Mouse (Mus musculus): ENCODE measurements around the gene Gabpb2.
"Not testable (repeated sequence)": the region's sequence is repeated elsewhere in the genome, so short reads cannot be mapped to it uniquely, and the experiment has no call there.

Gabpb2 gene

DNA sequence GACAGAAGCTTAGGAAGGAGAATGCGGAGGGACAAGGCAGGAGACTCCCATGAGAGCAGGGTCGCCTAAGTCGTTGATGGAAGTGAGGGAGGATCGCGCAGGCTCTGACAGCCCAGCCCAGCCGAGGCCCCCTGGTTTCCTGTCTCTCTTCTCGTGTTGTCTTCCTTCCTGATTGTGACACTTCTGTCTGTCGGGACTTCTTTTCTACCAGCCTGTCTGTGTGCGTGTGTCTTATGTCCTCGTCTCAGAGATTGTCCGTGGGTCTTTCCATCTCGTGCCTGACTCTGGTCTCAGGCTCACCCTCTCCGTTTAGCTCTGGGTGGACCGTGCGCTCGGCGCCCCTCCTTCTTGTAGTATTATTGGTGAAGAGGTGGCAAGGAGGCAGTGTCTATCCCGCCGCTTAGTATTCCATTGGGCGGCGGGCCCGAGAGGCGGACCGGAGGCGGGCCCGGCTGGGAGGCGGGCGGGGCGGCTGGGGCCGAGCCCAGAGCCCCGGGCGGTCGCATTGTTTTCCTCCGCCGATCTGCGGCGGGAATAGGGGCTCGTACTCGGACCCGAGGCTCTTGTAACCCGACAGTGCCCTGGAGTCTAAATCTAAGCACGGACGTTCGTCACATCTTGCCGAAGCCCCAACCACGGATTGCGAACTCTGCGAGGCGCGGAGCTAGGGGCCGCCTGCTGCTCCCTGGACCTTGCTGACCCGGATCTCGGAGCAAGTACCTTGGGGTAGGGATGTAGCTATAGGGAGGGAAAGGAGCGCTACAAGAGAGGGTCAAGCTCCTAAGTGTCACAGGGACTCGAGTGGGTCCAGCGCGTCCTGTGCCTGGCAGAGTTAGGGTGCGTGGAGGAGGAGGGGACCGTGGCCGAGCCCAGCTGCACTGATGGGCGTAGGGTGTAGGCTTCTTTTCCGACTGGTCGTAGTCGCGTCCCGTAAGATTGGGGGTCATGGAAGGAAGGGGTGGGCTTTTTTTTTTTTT, 57.4 kb downstream of the Gabpb2 start, which contains the start of gene Sema6c:
TSS of gene Sema6c (plus strand) at position 471 of the 977 bp plus-strand sequence.
- DNase-seq (ENCODE audit: low read depth, low spot score), result peak; percentile 97

GRCm38 (mm10) chr3:95159511-95159986, 58.2 kb downstream of the Gabpb2 start:
- DNase-seq (ENCODE audit: low read depth, low spot score), result no peak

- DNase-seq (ENCODE audit: low read depth, low spot score), result peak; percentile 53
These were observed 63.8 kb downstream of the Gabpb2 start for GRCm38 (mm10) chr3:95153874-95154273.

DNA sequence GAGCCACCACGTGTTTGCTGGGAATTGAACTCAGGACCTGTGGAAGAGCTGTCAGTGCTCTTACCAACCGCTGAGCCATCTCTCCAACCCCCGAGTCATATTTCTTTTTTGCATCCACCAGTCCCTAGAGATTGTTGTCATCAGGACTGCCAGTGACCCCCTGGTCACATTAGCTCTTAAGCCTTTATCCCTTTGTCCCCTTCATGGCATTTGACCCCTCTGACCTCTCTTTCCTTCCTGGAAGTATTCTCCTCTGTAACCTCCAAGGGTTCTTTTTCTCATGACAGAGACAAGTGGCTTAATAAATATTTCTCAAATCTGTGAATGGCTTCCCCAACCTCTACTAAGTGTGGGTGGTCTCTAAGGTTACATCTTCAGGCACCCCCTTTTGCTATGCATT, 69.8 kb downstream of the Gabpb2 start:
- no peak for DNase-seq (ENCODE audit: low read depth, low spot score)

- peak; percentile 91 for DNase-seq (ENCODE audit: low read depth, low spot score)
These were observed 75.1 kb downstream of the Gabpb2 start for GRCm38 (mm10) chr3:95142617-95143011.

- no peak for DNase-seq (ENCODE audit: low read depth, low spot score)
These were observed 75.6 kb downstream of the Gabpb2 start, which contains the start of gene Tnfaip8l2 for GRCm38 (mm10) chr3:95141952-95142616. Gene Tnfaip8l2, minus strand, starts transcription at chr3:95142360.

DNA sequence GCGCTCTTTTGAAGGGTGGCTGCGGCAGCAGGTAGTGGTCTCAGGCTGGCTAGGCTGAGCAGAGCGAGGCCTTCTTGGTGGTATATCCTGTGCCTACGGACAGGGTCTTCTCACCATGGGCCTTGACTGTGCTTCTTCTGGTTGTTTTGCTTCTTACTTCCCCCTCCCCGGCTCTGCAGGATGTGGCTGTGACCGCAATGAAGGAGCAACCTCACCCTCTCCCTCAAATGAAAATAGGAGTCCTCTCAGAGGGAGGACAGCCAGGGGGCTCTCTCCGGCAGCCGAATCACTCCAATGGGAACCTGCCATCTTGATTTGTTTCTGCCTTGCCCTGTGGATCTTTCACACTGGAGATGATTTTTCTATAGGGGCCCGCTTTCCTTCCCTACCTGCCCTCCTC, 76.2 kb downstream of the Gabpb2 start:
- no peak for DNase-seq (ENCODE audit: low read depth, low spot score)

GRCm38 (mm10) chr3:95140795-95141194, 76.9 kb downstream of the Gabpb2 start:
- no peak for DNase-seq (ENCODE audit: low read depth, low spot score)

- DNase-seq (ENCODE audit: low read depth, low spot score), result no peak
These were observed 77.5 kb downstream of the Gabpb2 start for GRCm38 (mm10) chr3:95140289-95140595.

DNA sequence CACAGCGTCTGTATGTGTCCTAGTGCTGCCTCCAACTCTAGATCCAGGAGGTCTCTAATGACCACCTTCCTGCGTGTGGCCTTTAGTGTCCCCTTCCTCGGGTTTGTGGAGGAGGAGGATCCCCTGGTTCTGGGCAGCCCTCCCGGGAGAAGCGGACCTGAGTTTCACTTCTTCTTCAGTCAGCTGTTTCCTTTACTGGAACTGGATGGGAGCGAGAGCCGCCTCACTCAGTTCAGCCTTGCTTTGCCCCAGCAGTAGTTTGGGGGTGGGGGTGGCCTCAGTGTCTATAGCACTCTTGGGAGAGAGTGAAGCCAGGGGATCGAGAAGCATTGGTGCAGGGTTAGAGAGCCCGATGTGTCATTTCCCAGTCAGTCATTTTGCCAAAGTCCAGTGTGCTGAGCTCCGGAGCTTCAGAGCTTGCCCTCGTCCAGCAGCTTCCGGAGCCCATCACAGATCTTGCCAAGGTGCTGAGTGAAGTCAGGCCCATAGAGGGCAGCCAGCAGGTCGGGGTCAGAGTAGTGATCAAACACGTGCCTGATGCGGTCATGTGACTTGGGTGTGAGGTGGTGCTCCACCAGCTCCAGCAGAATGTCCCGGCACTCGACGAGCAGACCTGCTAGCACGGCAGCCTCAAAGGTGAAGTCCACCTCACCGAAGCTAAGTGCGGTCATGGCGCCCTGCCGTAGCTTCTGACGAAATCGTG, 78.0 kb downstream of the Gabpb2 start:
- no peak for DNase-seq (ENCODE audit: low read depth, low spot score)

DNA sequence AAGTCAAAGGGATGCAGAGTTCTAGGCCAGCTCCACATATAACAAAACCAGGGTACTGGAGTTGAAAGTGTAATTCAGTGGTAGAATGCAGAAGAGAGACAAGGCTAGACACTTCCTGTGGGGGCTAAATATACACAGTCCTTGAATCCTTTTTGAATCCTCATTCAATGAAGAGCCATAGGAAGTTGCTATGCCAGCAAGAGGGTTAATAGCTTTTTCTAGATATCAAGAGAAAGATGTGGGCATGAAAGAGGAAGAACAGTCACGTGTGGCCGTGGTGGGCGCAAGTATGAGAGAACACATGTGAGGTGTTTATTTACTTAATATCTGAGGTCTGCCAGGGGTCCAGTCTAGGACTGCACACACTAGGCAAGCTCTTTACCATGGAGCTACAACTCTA, 81.4 kb downstream of the Gabpb2 start:
- no peak for DNase-seq (ENCODE audit: low read depth, low spot score)

DNA sequence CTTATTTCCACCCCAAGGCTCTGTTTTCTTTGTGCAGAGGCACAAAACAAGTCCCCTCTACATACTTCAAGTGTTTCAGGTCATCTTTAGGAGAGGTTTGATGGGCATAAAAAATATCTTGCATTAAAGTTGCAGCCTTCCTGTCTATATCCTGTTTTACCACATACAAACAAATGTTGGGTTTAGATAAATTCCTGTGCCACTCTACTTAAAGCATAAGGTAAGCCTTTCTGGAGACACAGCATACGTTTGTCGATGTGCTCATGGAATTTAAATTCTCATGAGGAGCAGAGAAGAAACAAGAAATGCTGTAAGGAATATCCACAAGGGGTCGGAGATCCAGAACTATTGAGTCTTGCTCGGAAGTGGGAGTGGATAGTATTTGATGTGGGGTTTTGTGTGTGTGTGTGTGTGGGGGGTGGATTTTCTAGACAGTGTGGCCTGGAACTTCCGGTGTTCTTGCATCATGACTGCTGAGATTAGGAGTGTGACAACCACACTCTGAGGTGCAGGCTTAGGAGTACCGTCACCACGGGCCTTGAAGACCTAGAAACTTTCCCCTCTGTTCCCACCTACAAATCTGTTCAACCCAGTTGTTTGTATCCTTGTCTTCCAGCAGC, 82.2 kb downstream of the Gabpb2 start:
- DNase-seq (ENCODE audit: low read depth, low spot score), result no peak

- peak; percentile 59 for DNase-seq (ENCODE audit: low read depth, low spot score)
These were observed 82.7 kb downstream of the Gabpb2 start for GRCm38 (mm10) chr3:95135023-95135422.

DNA sequence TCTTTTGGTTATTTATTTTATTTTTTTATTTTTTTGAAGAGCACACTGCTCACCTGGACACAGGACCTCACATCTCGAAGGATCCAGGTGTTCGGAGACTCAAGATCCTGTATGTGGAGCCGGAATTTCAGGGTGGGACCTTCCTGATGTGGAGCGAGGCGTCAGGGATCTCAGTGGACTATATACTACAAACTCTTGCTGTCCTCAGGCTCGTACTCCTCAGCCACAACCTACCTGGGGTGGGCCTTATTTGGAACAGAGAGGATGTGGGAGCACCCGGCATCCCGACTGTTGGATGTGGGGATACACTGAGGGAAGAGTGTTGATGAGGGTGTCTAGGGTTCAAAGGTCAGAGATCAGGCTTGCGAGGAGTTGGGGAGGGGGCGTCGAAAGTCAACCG, 83.6 kb downstream of the Gabpb2 start:
- not testable (repeated sequence) for DNase-seq (ENCODE audit: low read depth, low spot score)

DNA sequence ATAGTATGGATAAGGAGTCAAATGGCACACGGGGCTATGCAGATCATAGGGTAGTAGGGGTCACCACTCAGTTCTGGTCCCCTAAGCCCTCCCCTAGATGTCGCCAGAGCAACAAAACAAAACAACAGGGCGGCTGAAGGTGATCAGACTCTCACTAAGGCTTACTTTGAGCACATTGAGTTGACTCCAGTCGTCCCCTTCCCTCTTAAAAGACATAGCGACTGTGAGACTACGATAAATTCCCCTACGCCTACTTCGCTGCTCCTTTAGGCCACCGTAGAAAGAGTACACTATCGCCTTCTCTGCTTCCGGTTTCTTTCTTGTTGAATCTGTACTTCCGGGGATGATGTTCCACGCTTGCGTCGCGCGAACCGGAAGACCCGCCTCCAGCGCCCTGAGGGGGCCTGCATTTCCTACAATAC, 84.0 kb downstream of the Gabpb2 start, which contains the start of the genes Scnm1 and Lysmd1:
TSS of gene Scnm1 (minus strand) at position 332 of the 422 bp plus-strand sequence.
TSS of gene Lysmd1 (plus strand) at position 409 of the 422 bp plus-strand sequence.
- DNase-seq (ENCODE audit: low read depth, low spot score), result peak; percentile 99

DNA sequence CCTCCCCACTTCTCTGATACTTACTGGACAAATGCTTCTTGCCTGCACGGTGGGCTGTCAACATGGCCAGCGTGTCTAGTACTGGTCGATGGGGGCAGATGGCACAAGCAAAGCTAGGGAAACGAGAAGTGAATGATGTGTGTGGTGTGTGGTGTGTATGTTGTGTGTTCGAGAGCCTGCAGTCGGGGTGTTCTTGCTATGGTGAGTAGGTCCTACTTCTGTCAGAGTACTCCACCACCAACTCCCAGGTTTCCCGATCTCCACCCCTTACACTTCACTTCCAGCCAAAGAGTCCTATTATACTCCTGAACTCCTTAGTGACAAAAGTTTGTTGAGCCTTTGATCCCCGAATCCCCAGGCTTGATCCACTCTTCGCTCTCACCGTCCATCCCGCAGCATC, 84.5 kb downstream of the Gabpb2 start:
- DNase-seq (ENCODE audit: low read depth, low spot score), result no peak

- not testable (repeated sequence) for DNase-seq (ENCODE audit: low read depth, low spot score)
These were observed 85.3 kb downstream of the Gabpb2 start for GRCm38 (mm10) chr3:95132389-95132788.
